In the genomic region with DNA sequence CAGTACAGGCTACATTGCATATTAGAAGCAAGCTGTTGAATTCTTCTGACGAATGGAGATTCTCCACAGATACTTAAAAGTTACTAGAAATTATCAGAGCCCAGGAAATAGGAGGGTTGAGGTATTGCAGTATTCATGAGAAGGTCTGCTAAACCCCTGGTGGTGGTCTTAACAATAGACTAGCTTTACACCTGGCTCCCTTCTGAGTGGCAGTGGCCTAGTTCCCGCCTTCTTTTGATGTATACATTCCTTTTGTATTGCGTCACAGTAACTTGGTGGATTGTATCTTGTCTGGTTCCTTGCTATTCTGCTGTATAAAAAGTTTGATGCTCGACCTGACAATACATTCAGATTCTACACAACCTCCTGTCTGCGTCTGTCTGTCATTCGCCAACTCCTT, we compare ENCODE assay signal across 21 mouse cellular contexts. TPM values are rescaled to one million over a fixed set of nuclear protein-coding genes. Genes with fewer than 3 reads are reported as not detected.
DNase-seq lines count a peak whose midpoint lies in the region; TF ChIP-seq lines count a peak whose summit lies in the region.
"Had no signal": no experiment of that assay in that cellular context is flagged by ENCODE, and none has a peak within 500 bp of the region (broad histone marks: within the 10 kb centered on the region; RNA-seq: fewer than 3 reads in every experiment).

No protein-coding gene starts in this region.

- peaks cover 66% of the 10 kb centered on the region for H3K36me3 ChIP-seq in E14TG2a.4 (ENCODE audit: insufficient read depth, low read length)
- peaks cover 51% of the 10 kb centered on the region for H3K36me3 ChIP-seq in ES-Bruce4 (ENCODE audit: control insufficient read depth, insufficient read depth, low read length, poor library complexity, severe bottlenecking)
- H3K36me3 ChIP-seq in ES-E14 (ENCODE audit: control insufficient read depth, insufficient read depth, low read length, poor library complexity, severe bottlenecking): peaks cover 23% of the 10 kb centered on the region

- no peak for TF ChIP-seq POLR2A in ES-Bruce4 (IDR thresholded peaks at IDR 0.05; ENCODE audit: insufficient read depth, low read length)

- H3K4me3 ChIP-seq in E14TG2a.4 (replicated peaks; ENCODE audit: low read length): peak overlapping the region; percentile 5; the same call in 1 of the 2 replicates
- no peak overlapping the region for H3K4me3 ChIP-seq in ES-Bruce4 (ENCODE audit: low read depth, low read length)
- H3K4me3 ChIP-seq in ES-E14 (ENCODE audit: insufficient read depth in 1 of 2, low read depth in 1 of 2, low read length in 2 of 2, poor library complexity in 1 of 2, severe bottlenecking in 1 of 2): no peak overlapping the region
- H3K4me3 ChIP-seq: embryonic facial prominence, embryonic 13.5 days; embryonic facial prominence, embryonic 15.5 days; erythroblast, embryonic 14.5 days; forebrain, embryonic 10.5 days; forebrain, embryonic 13.5 days had no signal

- no peak for DNase-seq in ES-E14 (ENCODE audit: low read depth, low spot score)
- DNase-seq in ZHBTc4 (ENCODE audit: low read depth, low spot score): peak; percentile 48
- no peak for DNase-seq in cerebellum, postnatal 4 days (ENCODE audit: low spot score in 2 of 2)
- no peak for DNase-seq in cerebellum, postnatal 36 days
- no peak for DNase-seq in thymus, adult 18-20 months
- DNase-seq: adrenal gland, adult 2 months; adrenal gland, postnatal 10 days; adrenal gland, postnatal 25 days; cerebellum, adult 11 months; cerebellum, adult 18-20 months; cerebellum, adult 8-10 months; cerebellum, adult 9-11 months; cerebellum, postnatal 14 days; embryo, embryonic 11 days had no signal

- TF ChIP-seq EP300 in ES-Bruce4 (IDR thresholded peaks at IDR 0.05; ENCODE audit: insufficient read depth, low read depth, low read length): no peak

- H3K27ac ChIP-seq in ES-Bruce4 (ENCODE audit: insufficient read depth, low read length): peak overlapping the region; percentile 74
- H3K27ac ChIP-seq in ES-E14 (ENCODE audit: insufficient read depth, low read depth, low read length, poor library complexity, severe bottlenecking): peak overlapping the region; percentile 44; the same call in 1 of the 2 replicates
- H3K27ac ChIP-seq: embryonic facial prominence, embryonic 13.5 days; embryonic facial prominence, embryonic 15.5 days; forebrain, embryonic 10.5 days; forebrain, embryonic 13.5 days had no signal

- H3K27me3 ChIP-seq in E14TG2a.4 (ENCODE audit: insufficient read depth, low read length) (no peaks in the 10 kb centered on the region), ES-Bruce4 (ENCODE audit: control insufficient read depth, insufficient read depth, low read length, poor library complexity, severe bottlenecking) (no peaks in the 10 kb centered on the region)
- H3K27me3 ChIP-seq: embryonic facial prominence, embryonic 13.5 days; embryonic facial prominence, embryonic 15.5 days; forebrain, embryonic 13.5 days had no signal

- H3K9me3 ChIP-seq in E14TG2a.4 (ENCODE audit: low read length): no peaks in the 10 kb centered on the region
- H3K9me3 ChIP-seq in ES-Bruce4 (replicated peaks; ENCODE audit: control insufficient read depth, insufficient read depth, low read length, poor library complexity, severe bottlenecking): no peaks in the 10 kb centered on the region
- H3K9me3 ChIP-seq in ES-E14 (ENCODE audit: control insufficient read depth, insufficient read depth, low read depth, low read length): no peaks in the 10 kb centered on the region
- H3K9me3 ChIP-seq: embryonic facial prominence, embryonic 13.5 days; embryonic facial prominence, embryonic 15.5 days; forebrain, embryonic 10.5 days; forebrain, embryonic 13.5 days had no signal

- in situ Hi-C loops in ES-E14 (cut with MboI; ENCODE audit: low sequenced_read_pairs in 2 of 2, unreplicated experiment in 2 of 2): no loop called here

- H3K9ac ChIP-seq in ES-Bruce4 (ENCODE audit: low read depth, poor library complexity, severe bottlenecking) (0 out of 2 replicates have a peak overlapping the region, but pooled peaks have one; percentile 38), ES-E14 (ENCODE audit: insufficient read depth, low read depth, low read length, poor library complexity, severe bottlenecking) (no peak overlapping the region)
- H3K9ac ChIP-seq: embryonic facial prominence, embryonic 13.5 days; embryonic facial prominence, embryonic 15.5 days; forebrain, embryonic 13.5 days had no signal

- no peak for TF ChIP-seq CTCF in E14TG2a.4 (conservative IDR thresholded peaks at IDR 0.05; ENCODE audit: low read length)
- no peak for TF ChIP-seq CTCF in ES-Bruce4 (IDR thresholded peaks at IDR 0.05; ENCODE audit: low read depth, low read length)

- H3K4me1 ChIP-seq in E14TG2a.4 (replicated peaks; ENCODE audit: low read depth, low read length): peaks cover 64% of the 10 kb centered on the region
- peaks cover 1% of the 10 kb centered on the region for H3K4me1 ChIP-seq in ES-Bruce4 (ENCODE audit: control insufficient read depth, insufficient read depth, low read length)
- peaks cover 0 to 20% of the 10 kb centered on the region in 2 experiments; a peak in 2 of 4 replicates for H3K4me1 ChIP-seq in ES-E14 (ENCODE audit: control insufficient read depth in 2 of 2, insufficient read depth in 2 of 2, low read length in 2 of 2, poor library complexity in 1 of 2)

TF ChIP-seq in ES-E14, 5 proteins besides CTCF, POLR2A, EP300 and RAD21:
- TF ChIP-seq ZC3H11A (IDR thresholded peaks at IDR 0.05; ENCODE audit: borderline replicate concordance, low read depth, low read length) (no peak), ZNF384 (IDR thresholded peaks at IDR 0.05; ENCODE audit: low read depth, low read length) (no peak), HCFC1 (IDR thresholded peaks at IDR 0.05; ENCODE audit: borderline replicate concordance, insufficient read depth, low read length) (no peak), MAFK (IDR thresholded peaks at IDR 0.05; ENCODE audit: insufficient read depth, low read depth, low read length) (no peak), CHD2 (IDR thresholded peaks at IDR 0.05; ENCODE audit: low read depth, low read length) (no peak)

RNA-seq across cellular contexts. Expression of a gene that starts 2.8 kb away (rescaled TPM):
- 55.0 and 58.7 TPM in 2 replicates for polyA plus RNA-seq in ES-Bruce4 (2011; ENCODE audit: insufficient read depth, insufficient read length, low read depth, missing spikeins)
- 22.4 and 32.5 TPM in 2 replicates for total RNA-seq in ES-E14 (2012; rRNA removed)

RNA-seq across cellular contexts. Expression of a gene that starts 22.5 kb away (rescaled TPM):
- 642 and 659 TPM in 2 replicates for polyA plus RNA-seq in ES-Bruce4 (2011; ENCODE audit: insufficient read depth, insufficient read length, low read depth, missing spikeins)
- 815 and 854 TPM in 2 replicates for total RNA-seq in ES-E14 (2012; rRNA removed)
